Mouse (Mus musculus) kidney, adult 8-10 months (tissue): Measurements from ENCODE around the gene Aff1.

Source experiments
- DNase-seq, 2 experiments: peaks; one replicate each; pipeline ENCODE4 v3.0.0; 2022

Aff1 gene

DNA sequence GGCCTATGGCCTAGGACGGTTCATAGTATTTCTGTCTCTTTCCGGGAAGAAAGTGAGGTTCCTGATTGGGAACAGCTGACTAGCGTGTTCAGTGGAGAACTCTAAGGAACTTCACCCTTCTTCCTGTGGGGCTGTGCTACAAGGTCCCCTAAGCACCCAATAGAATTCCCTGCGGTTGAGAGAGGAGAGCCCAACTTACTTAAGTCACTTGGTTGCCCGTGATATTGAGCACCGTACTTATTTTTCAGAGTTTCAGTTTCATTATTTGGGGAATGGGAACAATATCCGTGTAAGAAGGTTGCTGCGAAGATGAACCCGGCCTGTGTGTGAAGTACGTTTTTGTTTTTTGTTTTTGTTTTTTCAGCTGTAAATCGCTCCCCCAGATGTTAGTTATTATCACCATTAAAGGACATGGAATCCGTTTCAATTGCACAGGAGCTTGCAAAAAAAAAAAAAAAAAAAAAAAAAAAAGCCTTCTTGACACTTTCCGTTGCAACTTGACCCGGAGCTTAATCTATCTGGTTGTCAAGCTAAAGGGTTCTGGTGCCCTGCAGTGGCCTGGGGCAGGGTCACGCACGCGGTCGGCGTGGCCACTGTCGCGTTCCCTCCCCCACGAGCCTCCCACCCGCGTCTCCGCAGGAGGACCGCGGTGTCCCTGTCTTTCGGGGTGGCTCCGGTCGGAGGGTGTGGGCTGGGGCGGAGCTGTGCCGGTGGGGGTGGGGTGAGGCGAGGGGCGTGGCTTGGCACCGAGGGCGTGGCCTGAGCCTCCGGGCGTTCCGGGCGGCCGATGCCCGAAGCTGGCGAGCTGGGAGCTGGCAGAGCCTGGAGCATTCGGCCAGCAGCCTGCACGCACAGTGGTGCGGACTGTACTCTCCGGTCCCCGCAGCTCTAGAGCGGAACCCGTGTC, at the start of gene Aff1:
Aff1 (plus strand) TSS at position 751 of the 907 bp plus-strand sequence.
- peak; percentile 88 to 93 for DNase-seq

GRCm38 (mm10) chr5:103644167-103644566, 48.0 kb upstream of the Aff1 start:
- no peak for DNase-seq

GRCm38 (mm10) chr5:103647320-103647719, 44.9 kb upstream of the Aff1 start:
- DNase-seq, result no peak

- peak in 1 of 2 experiments; percentile 47 for DNase-seq
Observed at GRCm38 (mm10) chr5:103654225-103654624, 37.9 kb upstream of the Aff1 start.

DNA sequence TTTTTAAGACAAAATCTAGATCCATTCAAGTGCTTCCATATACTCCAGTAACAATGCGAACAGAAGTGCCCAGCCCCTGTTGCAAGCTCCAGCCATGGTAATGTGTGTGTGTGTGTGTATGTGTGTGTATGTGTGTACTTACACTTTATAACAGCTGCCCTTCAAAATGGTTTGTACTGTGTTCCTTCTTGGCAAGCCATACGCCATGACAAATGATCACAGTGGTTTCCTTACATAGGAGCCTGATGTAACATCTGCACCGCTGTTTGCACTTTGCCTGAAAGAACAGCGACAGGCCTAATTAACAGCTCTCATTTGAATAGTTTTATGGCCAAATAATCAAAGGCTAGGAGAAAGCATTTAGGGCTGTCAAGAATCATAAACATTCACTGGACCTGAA, 37.4 kb upstream of the Aff1 start:
- no peak for DNase-seq

DNA sequence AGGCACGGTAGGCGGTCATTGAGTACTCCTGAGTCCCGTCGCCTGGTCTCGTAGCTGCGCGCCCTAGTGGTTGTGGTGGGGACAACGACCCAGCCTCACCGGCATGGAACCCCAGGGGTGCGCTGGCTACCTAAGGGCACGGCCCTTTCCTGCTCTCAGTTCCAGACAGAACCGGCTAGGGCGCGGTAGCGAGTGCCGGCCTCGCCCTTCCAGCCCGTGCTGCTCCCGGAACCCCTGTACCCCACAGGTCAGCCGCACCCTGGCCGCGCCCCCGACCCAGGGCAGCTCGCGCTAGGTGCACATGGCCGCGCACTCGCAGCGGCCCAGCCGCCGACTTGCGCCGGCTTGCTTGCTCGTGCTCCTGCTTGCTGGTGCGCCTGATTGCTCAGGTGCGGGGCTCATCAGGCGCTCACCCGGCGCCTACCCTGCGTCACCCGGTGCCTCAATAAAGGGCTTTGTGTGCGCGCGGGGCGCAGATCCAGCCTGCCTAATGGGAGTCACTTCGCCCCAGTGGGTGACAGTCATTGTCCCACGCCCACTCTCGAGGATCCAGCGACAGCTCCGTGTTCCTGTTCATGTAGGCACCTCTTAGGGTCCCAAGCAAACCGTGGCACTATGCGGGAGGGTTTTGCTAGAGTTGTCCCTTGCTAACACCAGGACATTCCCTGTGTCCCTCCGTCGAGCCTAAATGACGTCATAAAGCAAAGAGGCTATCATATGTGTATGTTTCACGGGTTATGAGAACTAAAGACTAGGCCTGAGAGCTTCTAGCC, 36.6 kb upstream of the Aff1 start, which contains the start of gene 1700016H13Rik:
1700016H13Rik (minus strand) TSS at position 665 of the 773 bp plus-strand sequence.
- DNase-seq, result peak; percentile 35 to 72

DNA sequence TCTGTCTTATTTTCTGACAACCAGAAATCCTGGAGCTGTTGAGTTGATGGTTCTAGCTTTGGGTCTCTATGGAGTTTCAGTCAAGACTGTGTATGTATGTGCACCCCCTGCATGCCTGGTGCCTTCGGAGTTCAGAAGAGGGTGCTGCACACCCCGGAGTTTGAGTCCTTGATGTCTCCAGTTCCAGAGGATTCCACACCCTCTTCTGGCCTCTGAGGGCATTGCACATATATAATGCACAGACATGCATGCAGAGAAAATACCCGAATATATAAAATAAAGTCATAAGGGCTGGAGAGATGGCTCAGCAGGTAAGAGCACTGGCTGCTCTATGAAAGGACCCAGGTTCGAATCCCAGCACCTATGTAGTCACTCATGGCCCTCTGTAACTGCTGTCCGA, 33.3 kb upstream of the Aff1 start:
- no peak for DNase-seq

DNA sequence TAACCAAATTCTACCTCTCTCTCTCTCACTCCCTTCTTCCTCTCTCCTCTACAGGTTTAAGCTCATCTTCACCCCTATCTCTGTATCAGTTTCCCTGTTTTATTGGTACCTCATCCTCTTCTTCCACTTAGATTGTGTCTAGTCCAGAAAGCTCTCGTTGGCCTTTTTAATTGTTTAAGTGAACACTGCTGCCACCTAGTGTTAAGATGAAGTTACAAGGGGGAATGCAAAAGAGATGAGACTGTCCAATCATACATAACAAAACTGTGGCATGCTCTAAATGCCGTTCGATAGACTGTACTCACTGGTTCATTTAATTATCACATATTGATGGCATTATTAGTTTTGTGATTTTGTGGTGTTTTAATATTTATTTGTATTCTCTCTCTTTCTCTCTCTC, 32.6 kb upstream of the Aff1 start:
- peak in 1 of 2 experiments; percentile 19 for DNase-seq

DNA sequence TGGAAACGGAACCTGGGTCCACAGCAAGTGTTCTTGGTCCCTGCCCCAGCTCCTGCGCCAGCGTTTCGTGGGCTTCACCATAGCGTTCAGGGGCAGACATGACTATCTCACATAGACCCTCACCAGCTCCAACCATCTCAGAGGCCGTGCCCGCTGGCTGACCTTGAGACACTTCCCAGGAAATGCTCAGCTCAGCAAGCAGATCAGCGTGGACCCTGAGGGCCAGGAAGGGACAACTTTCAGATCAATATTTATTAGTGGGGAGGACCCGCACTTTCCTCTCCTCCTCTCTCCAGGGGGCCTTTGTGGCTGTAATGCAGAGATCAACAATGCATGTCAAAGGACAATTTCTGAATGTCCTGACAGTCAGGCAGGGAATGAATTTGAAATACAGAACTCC, 27.2 kb upstream of the Aff1 start:
- DNase-seq, result no peak

- no peak for DNase-seq
Observed at GRCm38 (mm10) chr5:103665876-103666275, 26.3 kb upstream of the Aff1 start.

- DNase-seq, result no peak
Observed at GRCm38 (mm10) chr5:103671858-103672257, 20.3 kb upstream of the Aff1 start.

- no peak for DNase-seq
Observed at GRCm38 (mm10) chr5:103673611-103674010, 18.6 kb upstream of the Aff1 start.

DNA sequence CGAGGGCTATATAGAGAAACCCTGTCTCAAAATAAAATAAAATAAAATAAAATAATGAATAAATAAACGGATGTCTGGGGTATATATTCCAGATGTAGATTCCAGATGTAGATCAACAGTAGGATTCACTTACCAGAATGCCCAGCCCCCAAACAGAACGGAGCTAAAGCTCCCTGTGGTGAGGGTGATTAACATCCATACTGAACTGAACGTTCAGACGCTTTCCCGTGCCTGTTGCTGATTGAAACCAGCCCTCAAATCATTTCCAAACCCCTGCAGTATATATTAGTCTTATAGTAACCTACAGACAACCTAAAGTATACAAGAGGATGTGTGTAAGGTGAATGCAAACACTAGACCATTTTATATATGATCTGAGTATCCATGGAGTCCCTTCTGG, 17.7 kb upstream of the Aff1 start:
- no peak for DNase-seq

DNA sequence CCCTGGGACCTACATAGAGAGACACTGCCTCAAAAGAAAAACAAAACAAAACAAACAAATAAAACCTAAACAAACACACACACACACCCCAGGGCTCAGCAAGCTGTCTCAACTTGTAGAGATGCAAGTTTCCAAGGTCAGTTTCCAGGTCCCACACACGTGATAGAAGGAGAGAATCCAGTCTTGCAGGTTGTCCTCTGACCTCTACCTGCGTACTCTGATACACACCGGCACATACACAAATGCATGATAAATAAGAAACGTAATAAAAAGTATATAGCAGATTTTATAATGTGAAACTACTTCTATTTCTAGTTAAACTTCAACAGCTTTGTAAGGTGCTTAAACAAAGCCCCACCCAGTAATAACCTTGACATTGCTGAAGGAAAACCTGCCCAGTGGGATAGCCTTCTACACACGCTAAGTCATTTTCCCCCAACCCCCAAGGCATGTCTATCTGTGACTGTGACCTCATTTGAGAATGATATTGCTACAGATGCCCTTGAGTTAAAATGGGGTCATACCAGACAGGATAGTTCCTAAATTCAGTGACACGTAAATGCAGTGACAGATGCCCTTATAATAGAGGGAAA, 15.8 kb upstream of the Aff1 start:
- DNase-seq, result no peak

- no peak for DNase-seq
Observed at GRCm38 (mm10) chr5:103677894-103678293, 14.3 kb upstream of the Aff1 start.

GRCm38 (mm10) chr5:103678974-103679373, 13.2 kb upstream of the Aff1 start:
- no peak for DNase-seq

DNA sequence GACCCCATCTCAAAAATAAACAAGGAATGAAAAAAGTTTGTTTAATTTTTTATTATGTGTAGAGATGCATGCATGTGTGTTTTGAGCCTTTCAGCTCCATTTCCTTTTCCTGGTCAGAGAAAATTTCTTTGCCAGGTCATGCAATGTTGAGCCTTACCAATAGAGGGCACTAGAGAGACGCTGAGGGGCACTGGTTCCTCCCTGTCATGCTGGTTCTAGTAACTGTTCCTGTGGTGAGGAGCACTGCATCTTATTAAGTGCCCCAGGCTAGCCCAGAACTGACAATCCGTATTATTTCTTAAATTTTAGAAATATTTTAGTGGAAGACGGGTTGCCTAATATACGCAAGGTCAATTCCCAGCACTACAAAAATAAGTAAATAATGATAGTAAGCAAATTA, 11.8 kb upstream of the Aff1 start:
- DNase-seq, result peak; percentile 80 to 82

- no peak for DNase-seq
Observed at GRCm38 (mm10) chr5:103681824-103682223, 10.3 kb upstream of the Aff1 start.

DNA sequence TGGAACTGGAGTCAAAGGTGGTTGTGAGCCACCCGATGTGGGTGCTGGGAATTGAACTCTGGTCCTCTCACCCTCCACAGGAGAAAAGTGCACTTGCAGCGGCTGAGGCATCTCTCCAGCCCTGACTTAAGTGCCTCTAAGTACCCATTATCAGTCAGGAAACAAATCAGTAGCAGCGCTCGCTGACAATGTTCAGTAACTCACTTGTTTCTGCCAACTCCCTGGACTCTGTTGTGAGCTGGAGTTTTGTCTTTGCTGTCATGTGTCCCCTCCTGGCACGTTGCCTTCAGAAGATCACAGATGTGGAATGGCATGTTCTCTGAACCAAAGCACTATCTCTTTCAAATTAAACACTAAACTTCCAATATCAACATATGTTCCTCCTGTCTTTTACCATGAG, 2.5 kb upstream of the Aff1 start:
- DNase-seq, result no peak

- no peak for DNase-seq
Observed at GRCm38 (mm10) chr5:103690190-103690589, 2.0 kb upstream of the Aff1 start.

DNA sequence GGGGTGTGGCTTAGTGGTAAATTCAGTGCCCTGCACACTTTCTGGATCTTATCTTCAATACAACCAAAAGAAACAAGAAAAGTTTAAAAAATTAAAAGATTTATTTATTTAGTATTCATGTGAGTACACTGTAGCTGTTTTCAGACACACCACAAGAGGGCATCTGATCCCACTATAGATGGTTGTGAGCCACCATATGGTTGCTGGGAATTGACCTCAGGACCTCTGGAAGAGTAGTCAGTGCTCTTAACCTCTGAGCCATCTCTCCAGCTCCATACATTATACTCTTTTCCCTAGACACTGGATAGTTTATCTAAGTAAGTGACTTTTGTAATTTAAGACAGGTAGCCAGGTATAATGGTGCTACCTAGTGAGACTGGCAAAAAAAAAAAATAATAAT, 1.0 kb upstream of the Aff1 start:
- no peak for DNase-seq

DNA sequence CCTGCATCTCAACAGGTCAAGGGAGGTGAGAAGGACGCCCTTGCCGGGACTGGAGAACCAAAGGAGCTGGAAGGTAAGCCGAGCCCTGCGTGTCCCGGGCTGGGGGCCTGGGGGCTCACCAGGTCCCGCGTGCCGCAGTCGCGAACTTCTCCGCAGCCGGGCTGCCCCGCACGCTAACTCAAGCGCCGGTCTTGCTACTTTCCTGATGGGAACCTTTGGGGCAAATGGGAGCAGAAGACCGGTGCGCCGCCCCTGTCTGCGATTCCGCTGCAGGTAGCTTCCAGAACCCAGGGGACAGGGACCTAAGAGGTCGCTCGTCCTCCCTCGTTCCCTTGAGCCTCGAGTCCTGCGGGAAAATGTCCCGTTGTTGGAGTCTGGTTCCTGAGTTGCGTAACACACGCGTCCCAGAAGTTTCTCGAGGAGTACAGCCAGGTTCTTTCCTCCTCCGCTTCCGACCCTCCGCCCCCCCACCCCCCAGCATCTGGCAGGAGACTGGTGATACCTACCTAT, 412 bp downstream of the Aff1 start:
- DNase-seq, result peak in 1 of 2 experiments; percentile 28

DNA sequence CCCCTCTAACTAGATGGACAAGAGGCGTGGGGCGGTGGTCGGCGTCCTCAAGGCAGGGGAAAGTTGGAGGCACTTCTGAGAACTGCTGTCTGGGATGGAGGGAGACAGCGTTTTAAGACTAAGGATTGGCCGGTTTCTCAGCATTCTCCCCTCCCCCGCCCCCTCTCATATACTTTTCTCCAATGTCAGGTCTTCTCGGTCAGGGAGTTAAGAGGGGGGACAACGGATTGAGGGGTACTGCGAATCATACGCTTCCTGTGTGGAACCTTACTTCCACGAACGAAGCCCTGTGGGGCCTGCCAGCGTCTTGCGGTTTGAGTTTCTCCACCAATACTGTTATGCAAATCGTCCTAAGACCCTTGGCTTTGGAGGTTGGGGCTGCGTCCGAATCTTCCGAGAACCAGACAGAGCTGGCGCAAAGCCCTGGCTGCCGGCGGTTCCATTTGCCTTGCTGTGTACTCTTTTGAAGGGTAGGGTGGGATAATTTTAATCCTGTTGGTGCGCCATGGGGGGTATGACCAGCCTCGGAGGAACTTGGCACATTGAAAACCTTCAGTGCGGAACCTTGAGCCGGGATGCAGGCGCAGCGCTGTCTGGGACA, 967 bp downstream of the Aff1 start:
- peak; percentile 49 to 53 for DNase-seq
